Mouse (Mus musculus): ENCODE measurements around the gene Atf5. TPM values are rescaled to one million over a fixed set of nuclear protein-coding genes. Genes with fewer than 3 reads are reported as not detected.
A peak's percentile ranks its signal among the peaks of the same experiment; 100 is the strongest.

The Atf5 gene
- total and polyA plus RNA-seq, 2 experiments from 2014 or later: 4.4 to 15.8 TPM

- TF ChIP-seq CTCF (IDR thresholded peaks at IDR 0.05; ENCODE audit: low read depth): no peak
- Histone ChIP-seq H3K27ac (no peak overlapping the region), H3K4me2 (ENCODE audit: low read depth, low read length) (no peak overlapping the region), H3K36me3 (ENCODE audit: insufficient read depth, low read length) (no peaks in the 10 kb centered on the region; the same call in 1 of the 2 replicates), H3K4me1 (ENCODE audit: insufficient read depth, low read length) (no peaks in the 10 kb centered on the region), H3K9ac (replicated peaks; ENCODE audit: low read length) (no peak overlapping the region), H3K4me3 (ENCODE audit: low read length) (no peak overlapping the region), H3K27me3 (ENCODE audit: insufficient read depth, low read length) (no peaks in the 10 kb centered on the region), H3K9me3 (ENCODE audit: low read length) (no peaks in the 10 kb centered on the region)
- WGBS: 90% methylated on average over 8 of the region's 8 CpGs
- ATAC-seq (no peak), DNase-seq (ENCODE audit: low spot score) (no peak)
Observed at GRCm38 (mm10) chr7:44780101-44780500, 36.4 kb downstream of the Atf5 start.

- Histone ChIP-seq H3K27me3 (ENCODE audit: insufficient read depth, low read length) (no peaks in the 10 kb centered on the region), H3K4me1 (ENCODE audit: insufficient read depth, low read length) (no peaks in the 10 kb centered on the region), H3K4me2 (ENCODE audit: low read depth, low read length) (no peak overlapping the region), H3K9me3 (ENCODE audit: low read length) (no peaks in the 10 kb centered on the region), H3K27ac (no peak overlapping the region), H3K9ac (replicated peaks; ENCODE audit: low read length) (no peak overlapping the region), H3K36me3 (ENCODE audit: insufficient read depth, low read length) (peaks cover 4% of the 10 kb centered on the region; the same call in 1 of the 2 replicates), H3K4me3 (ENCODE audit: low read length) (no peak overlapping the region)
- DNase-seq (ENCODE audit: low spot score) (no peak), ATAC-seq (no peak)
- 91% methylated on average over 9 of the region's 9 CpGs for WGBS
- TF ChIP-seq CTCF (IDR thresholded peaks at IDR 0.05; ENCODE audit: low read depth): no peak
Observed at GRCm38 (mm10) chr7:44776849-44777498, 39.5 kb downstream of the Atf5 start.

GRCm38 (mm10) chr7:44772591-44773204 is 43.8 kb downstream of the Atf5 start:
- ATAC-seq: no peak
- Histone ChIP-seq H3K4me3 (ENCODE audit: low read length) (no peak overlapping the region), H3K27me3 (ENCODE audit: insufficient read depth, low read length) (no peaks in the 10 kb centered on the region), H3K9me3 (ENCODE audit: low read length) (no peaks in the 10 kb centered on the region), H3K9ac (replicated peaks; ENCODE audit: low read length) (no peak overlapping the region), H3K4me2 (ENCODE audit: low read depth, low read length) (no peak overlapping the region), H3K4me1 (ENCODE audit: insufficient read depth, low read length) (no peaks in the 10 kb centered on the region), H3K27ac (no peak overlapping the region), H3K36me3 (ENCODE audit: insufficient read depth, low read length) (peaks cover 20% of the 10 kb centered on the region; the same call in 1 of the 2 replicates)
- WGBS: 92% methylated on average over 8 of the region's 8 CpGs
- no peak for DNase-seq (ENCODE audit: low spot score)
- no peak for TF ChIP-seq CTCF (IDR thresholded peaks at IDR 0.05; ENCODE audit: low read depth)

GRCm38 (mm10) chr7:44770046-44770578 is 46.3 kb downstream of the Atf5 start:
- H3K4me3 ChIP-seq (ENCODE audit: low read length): no peak overlapping the region
- H3K9ac ChIP-seq (replicated peaks; ENCODE audit: low read length): no peak overlapping the region
- peaks cover 35% of the 10 kb centered on the region; the same call in 1 of the 2 replicates for H3K36me3 ChIP-seq (ENCODE audit: insufficient read depth, low read length)
- H3K27me3 ChIP-seq (ENCODE audit: insufficient read depth, low read length): no peaks in the 10 kb centered on the region
- H3K27ac ChIP-seq: no peak overlapping the region
- H3K4me1 ChIP-seq (ENCODE audit: insufficient read depth, low read length): no peaks in the 10 kb centered on the region
- ATAC-seq (0 out of 2 replicates have a peak, but pooled peaks have one; percentile 56), DNase-seq (ENCODE audit: low spot score) (peak; percentile 72)
- 0 out of 2 replicates have a peak, but pooled peaks have one; percentile 12 for TF ChIP-seq CTCF (IDR thresholded peaks at IDR 0.05; ENCODE audit: low read depth)
- WGBS: 22% methylated on average over 6 of the region's 6 CpGs
- H3K9me3 ChIP-seq (ENCODE audit: low read length): no peaks in the 10 kb centered on the region
- no peak overlapping the region for H3K4me2 ChIP-seq (ENCODE audit: low read depth, low read length)

GRCm38 (mm10) chr7:44768129-44768528 is 48.3 kb downstream of the Atf5 start:
- no peak for TF ChIP-seq CTCF (IDR thresholded peaks at IDR 0.05; ENCODE audit: low read depth)
- no peak overlapping the region for H3K9ac ChIP-seq (replicated peaks; ENCODE audit: low read length)
- H3K4me2 ChIP-seq (ENCODE audit: low read depth, low read length): no peak overlapping the region
- H3K4me1 ChIP-seq (ENCODE audit: insufficient read depth, low read length): no peaks in the 10 kb centered on the region
- no peak overlapping the region for H3K4me3 ChIP-seq (ENCODE audit: low read length)
- no peaks in the 10 kb centered on the region for H3K9me3 ChIP-seq (ENCODE audit: low read length)
- no peaks in the 10 kb centered on the region for H3K27me3 ChIP-seq (ENCODE audit: insufficient read depth, low read length)
- peaks cover 44% of the 10 kb centered on the region; the same call in 1 of the 2 replicates for H3K36me3 ChIP-seq (ENCODE audit: insufficient read depth, low read length)
- no peak overlapping the region for H3K27ac ChIP-seq
- ATAC-seq (no peak), DNase-seq (ENCODE audit: low spot score) (no peak)
- WGBS: 91% methylated on average over 5 of the region's 5 CpGs

MicroRNAs within 50 kb of the gene (microRNA counts, 519-probe panel; counts per million panel counts)
- microRNA mmu-miR-707: not detected

Small RNA genes within 50 kb of the gene (microRNA-seq; reads per million reads assigned to microRNA genes)
- gene Mir707: 0 reads per million in 2 experiments

Other genes starting within 250 kb of the Atf5 start
- gene Napsa, start 244.3 kb downstream of the Atf5 start, total RNA-seq (2014; rRNA removed): 0.90 TPM in 1 of 2 replicates, not detected in the other
- 0.26 and 0.69 TPM in 2 replicates for gene Napsa, start 244.3 kb downstream of the Atf5 start, polyA plus RNA-seq (2015; fragmentation: Nextera tagmentation; extraction: Ambion mirVana)
- gene Kcnc3, start 226.0 kb downstream of the Atf5 start, total RNA-seq (2014; rRNA removed): 24.7 and 37.0 TPM in 2 replicates
- gene Kcnc3, start 226.0 kb downstream of the Atf5 start, polyA plus RNA-seq (2015; fragmentation: Nextera tagmentation; extraction: Ambion mirVana): 8.0 and 8.2 TPM in 2 replicates
- 9.7 and 10.9 TPM in 2 replicates for gene Myh14, start 145.8 kb downstream of the Atf5 start, total RNA-seq (2014; rRNA removed)
- 9.3 and 10.6 TPM in 2 replicates for gene Myh14, start 145.8 kb downstream of the Atf5 start, polyA plus RNA-seq (2015; fragmentation: Nextera tagmentation; extraction: Ambion mirVana)
- not detected in 2 replicates for gene Izumo2, start 107.9 kb downstream of the Atf5 start, total RNA-seq (2014; rRNA removed)
- gene Izumo2, start 107.9 kb downstream of the Atf5 start, polyA plus RNA-seq (2015; fragmentation: Nextera tagmentation; extraction: Ambion mirVana): not detected in 2 replicates
- gene Vrk3, start 68.2 kb downstream of the Atf5 start, total RNA-seq (2014; rRNA removed): 22.3 and 25.3 TPM in 2 replicates
- gene Vrk3, start 68.2 kb downstream of the Atf5 start, polyA plus RNA-seq (2015; fragmentation: Nextera tagmentation; extraction: Ambion mirVana): 28.2 and 33.0 TPM in 2 replicates
- 0.84 and 1.8 TPM in 2 replicates for gene Zfp473, start 65.6 kb downstream of the Atf5 start, total RNA-seq (2014; rRNA removed)
- 0.68 and 0.73 TPM in 2 replicates for gene Zfp473, start 65.6 kb downstream of the Atf5 start, polyA plus RNA-seq (2015; fragmentation: Nextera tagmentation; extraction: Ambion mirVana)
- 67.0 and 69.0 TPM in 2 replicates for gene Nup62, start 570 bp downstream of the Atf5 start, total RNA-seq (2014; rRNA removed)
- 42.9 and 46.4 TPM in 2 replicates for gene Nup62, start 570 bp downstream of the Atf5 start, polyA plus RNA-seq (2015; fragmentation: Nextera tagmentation; extraction: Ambion mirVana)
- gene Il4i1, start 271 bp downstream of the Atf5 start, total RNA-seq (2014; rRNA removed): 0.47 and 0.68 TPM in 2 replicates
- 0.52 and 0.58 TPM in 2 replicates for gene Il4i1, start 271 bp downstream of the Atf5 start, polyA plus RNA-seq (2015; fragmentation: Nextera tagmentation; extraction: Ambion mirVana)
- 136 and 156 TPM in 2 replicates for gene Akt1s1, start 32.3 kb upstream of the Atf5 start, total RNA-seq (2014; rRNA removed)
- gene Akt1s1, start 32.3 kb upstream of the Atf5 start, polyA plus RNA-seq (2015; fragmentation: Nextera tagmentation; extraction: Ambion mirVana): 94.3 and 95.4 TPM in 2 replicates
- 53.7 and 98.5 TPM in 2 replicates for gene Tbc1d17, start 32.4 kb upstream of the Atf5 start, total RNA-seq (2014; rRNA removed)
- 103 and 106 TPM in 2 replicates for gene Tbc1d17, start 32.4 kb upstream of the Atf5 start, polyA plus RNA-seq (2015; fragmentation: Nextera tagmentation; extraction: Ambion mirVana)
- gene Pnkp, start 40.5 kb upstream of the Atf5 start, total RNA-seq (2014; rRNA removed): 22.9 and 47.1 TPM in 2 replicates
- gene Pnkp, start 40.5 kb upstream of the Atf5 start, polyA plus RNA-seq (2015; fragmentation: Nextera tagmentation; extraction: Ambion mirVana): 35.7 and 37.5 TPM in 2 replicates
- 524 and 597 TPM in 2 replicates for gene Ptov1, start 53.1 kb upstream of the Atf5 start, total RNA-seq (2014; rRNA removed)
- 416 and 438 TPM in 2 replicates for gene Ptov1, start 53.1 kb upstream of the Atf5 start, polyA plus RNA-seq (2015; fragmentation: Nextera tagmentation; extraction: Ambion mirVana)
- gene Med25, start 76.1 kb upstream of the Atf5 start, total RNA-seq (2014; rRNA removed): 193 and 194 TPM in 2 replicates
- 121 and 123 TPM in 2 replicates for gene Med25, start 76.1 kb upstream of the Atf5 start, polyA plus RNA-seq (2015; fragmentation: Nextera tagmentation; extraction: Ambion mirVana)
- 27.8 and 29.8 TPM in 2 replicates for gene Fuz, start 79.4 kb upstream of the Atf5 start, total RNA-seq (2014; rRNA removed)
- 14.5 and 14.9 TPM in 2 replicates for gene Fuz, start 79.4 kb upstream of the Atf5 start, polyA plus RNA-seq (2015; fragmentation: Nextera tagmentation; extraction: Ambion mirVana)
- 251 and 255 TPM in 2 replicates for gene Ap2a1, start 112.8 kb upstream of the Atf5 start, total RNA-seq (2014; rRNA removed)
- 113 and 115 TPM in 2 replicates for gene Ap2a1, start 112.8 kb upstream of the Atf5 start, polyA plus RNA-seq (2015; fragmentation: Nextera tagmentation; extraction: Ambion mirVana)
- not detected in 2 replicates for gene Tsks, start 126.5 kb upstream of the Atf5 start, total RNA-seq (2014; rRNA removed)
- 0.25 and 0.40 TPM in 2 replicates for gene Tsks, start 126.5 kb upstream of the Atf5 start, polyA plus RNA-seq (2015; fragmentation: Nextera tagmentation; extraction: Ambion mirVana)
- 99.4 and 105 TPM in 2 replicates for gene Cpt1c, start 158.2 kb upstream of the Atf5 start, total RNA-seq (2014; rRNA removed)
- gene Cpt1c, start 158.2 kb upstream of the Atf5 start, polyA plus RNA-seq (2015; fragmentation: Nextera tagmentation; extraction: Ambion mirVana): 48.7 and 50.7 TPM in 2 replicates
- 215 and 251 TPM in 2 replicates for gene Prmt1, start 169.9 kb upstream of the Atf5 start, total RNA-seq (2014; rRNA removed)
- gene Prmt1, start 169.9 kb upstream of the Atf5 start, polyA plus RNA-seq (2015; fragmentation: Nextera tagmentation; extraction: Ambion mirVana): 470 and 531 TPM in 2 replicates
- gene Irf3, start 181.0 kb upstream of the Atf5 start, total RNA-seq (2014; rRNA removed): 42.2 and 48.6 TPM in 2 replicates
- gene Irf3, start 181.0 kb upstream of the Atf5 start, polyA plus RNA-seq (2015; fragmentation: Nextera tagmentation; extraction: Ambion mirVana): 31.5 and 33.7 TPM in 2 replicates
- gene Bcl2l12, start 182.1 kb upstream of the Atf5 start, total RNA-seq (2014; rRNA removed): 7.2 and 15.0 TPM in 2 replicates
- gene Bcl2l12, start 182.1 kb upstream of the Atf5 start, polyA plus RNA-seq (2015; fragmentation: Nextera tagmentation; extraction: Ambion mirVana): 13.0 and 13.6 TPM in 2 replicates
- 76.7 and 77.7 TPM in 2 replicates for gene Scaf1, start 199.7 kb upstream of the Atf5 start, total RNA-seq (2014; rRNA removed)
- 40.7 and 45.6 TPM in 2 replicates for gene Scaf1, start 199.7 kb upstream of the Atf5 start, polyA plus RNA-seq (2015; fragmentation: Nextera tagmentation; extraction: Ambion mirVana)
- gene Rras, start 201.3 kb upstream of the Atf5 start, total RNA-seq (2014; rRNA removed): 8.4 and 18.6 TPM in 2 replicates
- 15.8 and 16.9 TPM in 2 replicates for gene Rras, start 201.3 kb upstream of the Atf5 start, polyA plus RNA-seq (2015; fragmentation: Nextera tagmentation; extraction: Ambion mirVana)
- gene Prr12, start 236.2 kb upstream of the Atf5 start, total RNA-seq (2014; rRNA removed): 14.0 and 18.1 TPM in 2 replicates
- gene Prr12, start 236.2 kb upstream of the Atf5 start, polyA plus RNA-seq (2015; fragmentation: Nextera tagmentation; extraction: Ambion mirVana): 7.5 and 9.2 TPM in 2 replicates
- gene Nosip, start 245.8 kb upstream of the Atf5 start, total RNA-seq (2014; rRNA removed): 72.9 and 83.1 TPM in 2 replicates
- gene Nosip, start 245.8 kb upstream of the Atf5 start, polyA plus RNA-seq (2015; fragmentation: Nextera tagmentation; extraction: Ambion mirVana): 64.5 and 67.4 TPM in 2 replicates
- gene Prrg2, start 246.0 kb upstream of the Atf5 start, total RNA-seq (2014; rRNA removed): 10.5 and 12.4 TPM in 2 replicates
- gene Prrg2, start 246.0 kb upstream of the Atf5 start, polyA plus RNA-seq (2015; fragmentation: Nextera tagmentation; extraction: Ambion mirVana): 15.3 and 17.2 TPM in 2 replicates

All from hindbrain, postnatal 0 days (tissue).